Mouse (Mus musculus) neural tube, embryonic 11.5 days (tissue): ENCODE results near the gene Bpifb5. TPM values are rescaled to one million over a fixed set of nuclear protein-coding genes. Genes with fewer than 3 reads are reported as not detected.
A peak's percentile ranks its signal among the peaks of the same experiment; 100 is the strongest.
"Not testable (repeated sequence)": the region's sequence is repeated elsewhere in the genome, so short reads cannot be mapped to it uniquely, and the experiment has no call there.

ENCODE experiments used
- ATAC-seq: fragments of 200-750 bp; cut with Nextera tagmentation; 2 replicates; pipeline ENCODE4 v1.8.0; 2017; ENCODE audit warnings: moderate number of reproducible peaks, mild to moderate bottlenecking, moderate TSS enrichment, moderate library complexity; ENCODE audit not compliant: insufficient read depth, low FRiP score, low TSS enrichment
- DNase-seq: peaks from one replicate; pipeline ENCODE4 v3.0.0-alpha.2; 2015; ENCODE audit warnings: low spot score
- H3K27ac ChIP-seq: fragments of 300-500 bp; sonication (generic); 2 replicates; pipeline ENCODE4 v1.5.1; 2014; ENCODE audit warnings: low read depth, mild to moderate bottlenecking, low read length
- H3K27me3 ChIP-seq: fragments of 300-500 bp; sonication (generic); 2 replicates; pipeline ENCODE4 v1.6.1; 2014; ENCODE audit warnings: mild to moderate bottlenecking, low read length, mixed read lengths; ENCODE audit not compliant: control insufficient read depth, insufficient read depth
- H3K36me3 ChIP-seq: fragments of 300-500 bp; sonication (generic); 2 replicates; pipeline ENCODE4 v1.6.1; 2014; ENCODE audit warnings: mild to moderate bottlenecking, low read length, moderate library complexity, mixed read lengths; ENCODE audit not compliant: control insufficient read depth, insufficient read depth
- H3K4me1 ChIP-seq: fragments of 300-500 bp; sonication (generic); 2 replicates; pipeline ENCODE4 v1.6.1; 2014; ENCODE audit warnings: low read length, mixed read lengths; ENCODE audit not compliant: control insufficient read depth, insufficient read depth
- H3K4me2 ChIP-seq: fragments of 300-500 bp; sonication (generic); 2 replicates; pipeline ENCODE4 v1.6.1; 2014; ENCODE audit warnings: low read depth, mild to moderate bottlenecking, moderate library complexity
- H3K4me3 ChIP-seq: fragments of 300-500 bp; sonication (generic); 2 replicates; pipeline ENCODE4 v1.5.1; 2014; ENCODE audit warnings: low read depth, low read length
- H3K9ac ChIP-seq: fragments of 300-500 bp; sonication (generic); 2 replicates; pipeline ENCODE4 v1.6.1; 2014; ENCODE audit warnings: mild to moderate bottlenecking, low read length
- H3K9me3 ChIP-seq: fragments of 300-500 bp; sonication (generic); 2 replicates; pipeline ENCODE4 v1.6.1; 2016; ENCODE audit warnings: low read length; ENCODE audit not compliant: control insufficient read depth
- WGBS: fragments of 180-500 bp; shearing (Covaris S2); extraction: QIAGEN DNeasy Blood & Tissue Kit; methylation state at CpG from one replicate; pipeline ENCODE4 v1.1.7; 2014; 5-methylcytosine and 5-hydroxymethylcytosine counted together
- polyA plus RNA-seq: library from polyadenylated mRNA; unstranded; fragments of >200 nt; fragmentation: Nextera tagmentation; extraction: Ambion mirVana; gene quantifications from 2 replicates; pipeline ENCODE4 v1.2.1, GENCODE M21; 2014

Gene Bpifb5
- polyA plus RNA-seq, 1 experiment from 2014 or later, result not detected

DNA sequence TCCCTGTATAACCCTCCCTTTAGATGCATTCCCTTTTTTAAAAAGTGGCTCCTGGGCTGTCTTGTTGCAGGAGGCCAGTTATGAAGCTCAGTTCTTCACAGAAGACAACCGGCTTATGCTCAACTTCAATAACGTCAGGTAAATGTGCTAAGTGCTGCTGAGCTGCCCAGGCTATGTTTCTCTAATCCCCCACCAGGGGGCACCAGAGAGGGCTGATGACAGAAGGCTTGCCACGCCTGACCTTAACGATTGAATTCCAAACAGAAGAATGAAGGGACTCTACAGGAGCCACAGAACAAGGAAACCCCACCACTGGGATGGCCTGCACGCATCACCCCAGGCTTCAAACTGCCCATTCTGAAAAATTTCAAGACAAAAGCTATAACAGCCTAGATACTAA is 8.4 kb upstream of the Bpifb5 start:
- Histone ChIP-seq H3K9me3 (no peaks in the 10 kb centered on the region), H3K36me3 (no peaks in the 10 kb centered on the region), H3K4me3 (no peak overlapping the region), H3K27ac (no peak overlapping the region), H3K9ac (no peak overlapping the region), H3K4me1 (no peaks in the 10 kb centered on the region), H3K4me2 (no peak overlapping the region), H3K27me3 (no peaks in the 10 kb centered on the region)
- DNase-seq, result peak; percentile 77
- 15% methylated on average over 5 of the region's 5 CpGs for WGBS
- ATAC-seq, result no peak

GRCm38 (mm10) chr2:154219950-154220349 is 3.6 kb upstream of the Bpifb5 start:
- 84% methylated on average over 5 of the region's 5 CpGs for WGBS
- Histone ChIP-seq H3K4me3 (no peak overlapping the region), H3K4me2 (no peak overlapping the region)

DNA sequence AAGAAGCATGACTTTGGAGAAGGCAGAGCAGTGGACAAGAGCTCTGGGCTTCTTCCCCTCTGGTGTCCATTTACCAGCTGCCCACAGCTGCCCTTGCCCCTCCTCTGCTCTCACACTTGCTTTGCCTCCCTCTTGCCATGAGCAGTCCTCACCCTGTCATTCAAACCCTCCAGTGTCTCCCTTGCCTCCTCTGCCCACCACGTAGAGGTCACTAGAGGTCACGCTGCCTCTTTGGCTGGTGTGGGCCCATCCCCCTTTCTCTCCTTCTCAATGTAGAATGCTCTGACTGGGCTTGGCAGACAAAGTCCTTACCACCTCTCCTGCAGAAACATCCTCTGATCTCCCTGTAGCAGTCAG is 353 bp downstream of the Bpifb5 start:
- H3K4me2 ChIP-seq, result peak overlapping the region; percentile 21; the same call in 1 of the 2 replicates
- DNase-seq, result no peak
- H3K9me3 ChIP-seq, result no peaks in the 10 kb centered on the region
- 3% methylated on average over 2 of the region's 2 CpGs for WGBS
- no peak overlapping the region for H3K4me3 ChIP-seq
- H3K36me3 ChIP-seq, result no peaks in the 10 kb centered on the region
- no peak overlapping the region for H3K27ac ChIP-seq
- no peak for ATAC-seq
- H3K9ac ChIP-seq, result no peak overlapping the region
- H3K27me3 ChIP-seq, result no peaks in the 10 kb centered on the region
- H3K4me1 ChIP-seq, result peaks cover 8% of the 10 kb centered on the region; the same call in 1 of the 2 replicates

More at GRCm38 (mm10) chr2:154219950-154220349, 3.6 kb upstream of the Bpifb5 start:
- Histone ChIP-seq H3K4me1 (peaks cover 8% of the 10 kb centered on the region; the same call in 1 of the 2 replicates), H3K9ac (no peak overlapping the region), H3K27me3 (no peaks in the 10 kb centered on the region), H3K36me3 (no peaks in the 10 kb centered on the region), H3K9me3 (no peaks in the 10 kb centered on the region), H3K27ac (no peak overlapping the region)
- ATAC-seq (no peak), DNase-seq (no peak)

- DNase-seq (no peak), ATAC-seq (no peak)
- H3K27ac ChIP-seq, result no peak overlapping the region
- H3K27me3 ChIP-seq, result no peaks in the 10 kb centered on the region
- no peak overlapping the region for H3K4me3 ChIP-seq
- no peak overlapping the region for H3K4me2 ChIP-seq
- H3K4me1 ChIP-seq, result peaks cover 8% of the 10 kb centered on the region; the same call in 1 of the 2 replicates
- no peak overlapping the region for H3K9ac ChIP-seq
- 74% methylated on average over 4 of the region's 4 CpGs for WGBS
- H3K36me3 ChIP-seq, result no peaks in the 10 kb centered on the region
- H3K9me3 ChIP-seq, result no peaks in the 10 kb centered on the region
Observed at GRCm38 (mm10) chr2:154226991-154227390, 3.4 kb downstream of the Bpifb5 start.

- no peaks in the 10 kb centered on the region for H3K9me3 ChIP-seq
- no peaks in the 10 kb centered on the region for H3K36me3 ChIP-seq
- no peak overlapping the region for H3K9ac ChIP-seq
- 93% methylated on average over 5 of the region's 5 CpGs for WGBS
- H3K27ac ChIP-seq, result no peak overlapping the region
- H3K27me3 ChIP-seq, result no peaks in the 10 kb centered on the region
- H3K4me1 ChIP-seq, result peaks cover 8% of the 10 kb centered on the region; the same call in 1 of the 2 replicates
- no peak for ATAC-seq
- H3K4me3 ChIP-seq, result no peak overlapping the region
- no peak for DNase-seq
- H3K4me2 ChIP-seq, result no peak overlapping the region
Observed at GRCm38 (mm10) chr2:154227830-154228229, 4.3 kb downstream of the Bpifb5 start.

DNA sequence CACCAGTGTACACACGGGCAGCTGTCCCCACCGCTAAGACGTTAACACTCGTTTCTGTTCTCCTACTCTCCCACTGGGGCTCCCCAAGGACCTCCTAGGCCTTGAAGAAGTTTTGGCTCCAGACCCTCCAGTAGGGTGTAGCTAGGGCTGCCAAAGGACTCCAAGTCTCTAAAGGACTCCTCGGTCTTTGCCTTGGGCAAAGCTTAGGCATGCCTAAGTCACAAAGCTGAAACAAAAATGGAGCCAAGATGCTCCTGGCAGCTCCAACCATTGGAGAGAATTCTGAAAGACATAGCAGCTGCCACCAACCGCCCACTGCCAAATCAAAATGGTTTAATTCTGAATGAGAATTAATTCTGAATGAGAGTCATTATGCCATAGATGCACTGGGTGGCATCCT is 9.9 kb downstream of the Bpifb5 start:
- Histone ChIP-seq H3K27me3 (no peaks in the 10 kb centered on the region), H3K4me3 (no peak overlapping the region), H3K27ac (no peak overlapping the region), H3K9ac (no peak overlapping the region), H3K4me1 (no peaks in the 10 kb centered on the region), H3K4me2 (no peak overlapping the region), H3K9me3 (no peaks in the 10 kb centered on the region), H3K36me3 (no peaks in the 10 kb centered on the region)
- WGBS, result 88% methylated on average over 6 of the region's 6 CpGs
- ATAC-seq (no peak), DNase-seq (no peak)

DNA sequence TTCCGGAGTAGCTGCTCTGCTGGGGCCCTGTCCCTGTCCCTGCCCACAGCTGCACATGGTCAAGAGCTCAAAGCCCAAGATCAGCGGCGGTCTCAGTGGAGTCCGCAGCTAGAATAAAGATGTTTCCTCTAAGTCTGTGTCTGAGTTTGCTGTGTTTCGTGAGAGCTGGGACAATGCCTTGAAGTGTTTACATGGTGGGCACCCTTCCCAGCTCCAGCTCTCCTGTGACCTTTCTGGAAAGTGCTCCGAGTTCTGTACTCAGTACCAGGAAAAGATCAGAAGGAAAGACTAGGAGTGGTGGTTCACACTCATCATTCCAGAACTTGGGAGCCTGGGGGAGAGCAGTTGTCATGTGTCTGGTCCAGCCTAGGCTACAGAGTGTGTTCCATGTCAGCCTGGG is 17.2 kb downstream of the Bpifb5 start:
- Histone ChIP-seq H3K4me3 (no peak overlapping the region), H3K27ac (no peak overlapping the region), H3K4me1 (no peaks in the 10 kb centered on the region), H3K9ac (no peak overlapping the region), H3K9me3 (no peaks in the 10 kb centered on the region), H3K36me3 (no peaks in the 10 kb centered on the region), H3K4me2 (no peak overlapping the region), H3K27me3 (no peaks in the 10 kb centered on the region)
- ATAC-seq, result no peak
- no peak for DNase-seq
- WGBS, result 90% methylated on average over 6 of the region's 6 CpGs

DNA sequence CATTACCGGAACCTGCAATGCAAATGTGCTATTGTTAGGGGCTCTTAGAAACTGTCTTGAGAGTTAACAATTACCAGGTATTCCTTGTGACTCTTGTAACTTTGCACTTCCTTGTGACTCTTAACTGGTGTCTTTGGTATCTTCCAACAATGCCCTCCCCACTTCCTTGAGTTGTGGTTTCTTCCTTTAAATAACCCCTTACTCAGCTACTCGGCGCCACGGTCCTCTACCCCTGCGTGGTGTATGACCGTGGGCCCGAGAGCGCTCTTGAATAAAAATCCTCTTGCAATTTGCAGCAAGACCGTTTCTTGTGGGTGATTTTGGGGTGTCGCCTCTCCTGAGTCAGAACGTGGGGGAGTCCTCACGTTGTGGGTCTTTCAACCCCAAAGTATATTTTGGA is 19.2 kb downstream of the Bpifb5 start:
- WGBS, result 91% methylated on average over 11 of the region's 12 CpGs
- H3K4me1 ChIP-seq, H3K4me3 ChIP-seq, H3K36me3 ChIP-seq, H3K27ac ChIP-seq, H3K9me3 ChIP-seq, H3K9ac ChIP-seq, H3K27me3 ChIP-seq, DNase-seq, ATAC-seq, H3K4me2 ChIP-seq: not testable (repeated sequence)

GRCm38 (mm10) chr2:154243356-154244036 is 20.0 kb downstream of the Bpifb5 start:
- DNase-seq, result no peak
- no peaks in the 10 kb centered on the region for H3K4me1 ChIP-seq
- no peak overlapping the region for H3K4me2 ChIP-seq
- no peak overlapping the region for H3K4me3 ChIP-seq
- H3K27ac ChIP-seq, result no peak overlapping the region
- 90% methylated on average over 10 of the region's 10 CpGs for WGBS
- H3K27me3 ChIP-seq, result no peaks in the 10 kb centered on the region
- ATAC-seq, result no peak
- H3K36me3 ChIP-seq, result no peaks in the 10 kb centered on the region
- no peaks in the 10 kb centered on the region for H3K9me3 ChIP-seq
- H3K9ac ChIP-seq, result no peak overlapping the region
